Mouse (Mus musculus): ENCODE data around the gene Atad5. TPM values are rescaled to one million over a fixed set of nuclear protein-coding genes. Genes with fewer than 3 reads are reported as not detected.

Gene Atad5
- polyA plus RNA-seq, 1 experiment, result 0.58 TPM

DNA sequence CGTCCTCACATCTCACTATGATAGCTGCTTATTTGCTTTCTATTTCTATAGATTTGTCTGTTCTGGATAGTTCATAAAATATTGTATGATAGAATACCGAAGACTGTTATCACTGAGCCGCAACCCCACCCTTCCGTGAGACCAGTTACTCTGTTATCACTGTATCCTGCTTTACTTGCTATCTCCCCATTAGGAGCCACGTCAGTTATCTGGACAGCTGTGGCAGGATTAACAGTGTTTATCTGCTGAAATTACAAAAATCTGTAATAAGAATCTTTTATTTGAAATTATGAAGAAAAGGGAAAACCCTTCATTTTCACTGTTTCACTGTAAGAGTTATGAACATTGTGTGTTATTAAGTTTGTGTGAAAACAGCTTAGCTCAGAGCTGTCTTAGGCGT lies 12.1 kb downstream of the Atad5 start:
- Histone ChIP-seq H3K4me3 (no peak overlapping the region), H3K36me3 (ENCODE audit: control insufficient read depth, insufficient read depth) (peaks cover 4% of the 10 kb centered on the region), H3K4me2 (ENCODE audit: low read depth) (no peak overlapping the region), H3ac (ENCODE audit: control insufficient read depth, insufficient read length) (no peak overlapping the region), H3K79me2 (ENCODE audit: control insufficient read depth, insufficient read depth) (no peaks in the 10 kb centered on the region), H3K27me3 (ENCODE audit: control insufficient read depth, insufficient read depth, insufficient read length) (no peaks in the 10 kb centered on the region)
- TF ChIP-seq TCF3 (IDR thresholded peaks at IDR 0.05; ENCODE audit: insufficient read length, low read depth) (no peak), REST (IDR thresholded peaks at IDR 0.05; ENCODE audit: insufficient read depth, insufficient read length) (no peak), TCF12 (IDR thresholded peaks at IDR 0.05; ENCODE audit: insufficient read depth, poor library complexity, severe bottlenecking) (no peak), SRF (IDR thresholded peaks at IDR 0.05; ENCODE audit: control insufficient read depth, insufficient read length, low read depth) (no peak), MYOD1 (IDR thresholded peaks at IDR 0.05; ENCODE audit: control insufficient read depth in 1 of 3, insufficient read length in 2 of 3, low read depth in 2 of 3) (no peak), MYOG (IDR thresholded peaks at IDR 0.05; ENCODE audit: control insufficient read depth in 1 of 3, insufficient read depth in 1 of 3, insufficient read length in 2 of 3, low read depth in 2 of 3) (no peak), USF1 (IDR thresholded peaks at IDR 0.05; ENCODE audit: low read depth) (no peak), POLR2AphosphoS2 (IDR thresholded peaks at IDR 0.05; ENCODE audit: insufficient read length, low read depth) (no peak)

GRCm38 (mm10) chr11:80104407-80104806 lies 15.2 kb downstream of the Atad5 start:
- TF ChIP-seq MAX (IDR thresholded peaks at IDR 0.05; ENCODE audit: low read depth) (no peak), MYOG (IDR thresholded peaks at IDR 0.05; ENCODE audit: control insufficient read depth in 1 of 3, insufficient read depth in 1 of 3, insufficient read length in 2 of 3, low read depth in 2 of 3) (no peak), SRF (IDR thresholded peaks at IDR 0.05; ENCODE audit: control insufficient read depth, insufficient read length, low read depth) (no peak), USF1 (IDR thresholded peaks at IDR 0.05; ENCODE audit: low read depth) (no peak), TCF3 (IDR thresholded peaks at IDR 0.05; ENCODE audit: insufficient read length, low read depth) (no peak), POLR2AphosphoS2 (IDR thresholded peaks at IDR 0.05; ENCODE audit: insufficient read length, low read depth) (no peak), CEBPB (IDR thresholded peaks at IDR 0.05; ENCODE audit: insufficient read depth, poor library complexity, severe bottlenecking) (no peak), TCF12 (IDR thresholded peaks at IDR 0.05; ENCODE audit: insufficient read depth, poor library complexity, severe bottlenecking) (no peak), E2F4 (IDR thresholded peaks at IDR 0.05; ENCODE audit: insufficient read depth) (no peak), POLR2A (IDR thresholded peaks at IDR 0.05; ENCODE audit: insufficient read length, low read depth) (no peak), MYOD1 (IDR thresholded peaks at IDR 0.05; ENCODE audit: control insufficient read depth in 1 of 3, insufficient read length in 2 of 3, low read depth in 2 of 3) (no peak)
- Histone ChIP-seq H3K79me2 (ENCODE audit: control insufficient read depth, insufficient read depth) (no peaks in the 10 kb centered on the region), H3K4me2 (ENCODE audit: low read depth) (no peak overlapping the region), H3K27me3 (ENCODE audit: control insufficient read depth, insufficient read depth, insufficient read length) (no peaks in the 10 kb centered on the region), H3K4me3 (no peak overlapping the region), H3ac (ENCODE audit: control insufficient read depth, insufficient read length) (no peak overlapping the region), H3K36me3 (ENCODE audit: control insufficient read depth, insufficient read depth) (peaks cover 4% of the 10 kb centered on the region)

GRCm38 (mm10) chr11:80116411-80116810 lies 27.2 kb downstream of the Atad5 start:
- H3K4me2 ChIP-seq (ENCODE audit: low read depth), result no peak overlapping the region
- no peaks in the 10 kb centered on the region for H3K79me2 ChIP-seq (ENCODE audit: control insufficient read depth, insufficient read depth)
- H3K27me3 ChIP-seq (ENCODE audit: control insufficient read depth, insufficient read depth, insufficient read length), result no peaks in the 10 kb centered on the region
- H3ac ChIP-seq (ENCODE audit: control insufficient read depth, insufficient read length), result no peak overlapping the region
- no peak for TF ChIP-seq MYOD1 (IDR thresholded peaks at IDR 0.05; ENCODE audit: control insufficient read depth in 1 of 3, insufficient read length in 2 of 3, low read depth in 2 of 3)
- no peak for TF ChIP-seq E2F4 (IDR thresholded peaks at IDR 0.05; ENCODE audit: insufficient read depth)
- no peak for TF ChIP-seq POLR2A (IDR thresholded peaks at IDR 0.05; ENCODE audit: insufficient read length, low read depth)
- TF ChIP-seq USF1 (IDR thresholded peaks at IDR 0.05; ENCODE audit: low read depth), result no peak
- no peak for TF ChIP-seq TCF12 (IDR thresholded peaks at IDR 0.05; ENCODE audit: insufficient read depth, poor library complexity, severe bottlenecking)
- no peak for TF ChIP-seq TCF3 (IDR thresholded peaks at IDR 0.05; ENCODE audit: insufficient read length, low read depth)
- TF ChIP-seq CEBPB (IDR thresholded peaks at IDR 0.05; ENCODE audit: insufficient read depth, poor library complexity, severe bottlenecking), result no peak
- TF ChIP-seq MYOG (IDR thresholded peaks at IDR 0.05; ENCODE audit: control insufficient read depth in 1 of 3, insufficient read depth in 1 of 3, insufficient read length in 2 of 3, low read depth in 2 of 3), result no peak
- peaks cover 37% of the 10 kb centered on the region for H3K36me3 ChIP-seq (ENCODE audit: control insufficient read depth, insufficient read depth)
- H3K4me3 ChIP-seq, result no peak overlapping the region

- peaks cover 14% of the 10 kb centered on the region for H3K36me3 ChIP-seq (ENCODE audit: control insufficient read depth, insufficient read depth)
- no peak overlapping the region for H3K4me3 ChIP-seq
- no peak overlapping the region for H3K4me2 ChIP-seq (ENCODE audit: low read depth)
- no peaks in the 10 kb centered on the region for H3K27me3 ChIP-seq (ENCODE audit: control insufficient read depth, insufficient read depth, insufficient read length)
- TF ChIP-seq TCF12 (IDR thresholded peaks at IDR 0.05; ENCODE audit: insufficient read depth, poor library complexity, severe bottlenecking) (no peak), SRF (IDR thresholded peaks at IDR 0.05; ENCODE audit: control insufficient read depth, insufficient read length, low read depth) (no peak), MAX (IDR thresholded peaks at IDR 0.05; ENCODE audit: low read depth) (no peak), REST (IDR thresholded peaks at IDR 0.05; ENCODE audit: insufficient read depth, insufficient read length) (no peak)
- no peak overlapping the region for H3ac ChIP-seq (ENCODE audit: control insufficient read depth, insufficient read length)
- no peaks in the 10 kb centered on the region for H3K79me2 ChIP-seq (ENCODE audit: control insufficient read depth, insufficient read depth)
Observed at GRCm38 (mm10) chr11:80132050-80132449, 42.9 kb downstream of the Atad5 start.

GRCm38 (mm10) chr11:80134744-80135143 lies 45.5 kb downstream of the Atad5 start:
- Histone ChIP-seq H3K4me2 (ENCODE audit: low read depth) (no peak overlapping the region), H3ac (ENCODE audit: control insufficient read depth, insufficient read length) (no peak overlapping the region), H3K27me3 (ENCODE audit: control insufficient read depth, insufficient read depth, insufficient read length) (no peaks in the 10 kb centered on the region), H3K79me2 (ENCODE audit: control insufficient read depth, insufficient read depth) (no peaks in the 10 kb centered on the region), H3K36me3 (ENCODE audit: control insufficient read depth, insufficient read depth) (peaks cover 9% of the 10 kb centered on the region), H3K4me3 (no peak overlapping the region)
- no peak for TF ChIP-seq MYOG (IDR thresholded peaks at IDR 0.05; ENCODE audit: control insufficient read depth in 1 of 3, insufficient read depth in 1 of 3, insufficient read length in 2 of 3, low read depth in 2 of 3)
- TF ChIP-seq TCF12 (IDR thresholded peaks at IDR 0.05; ENCODE audit: insufficient read depth, poor library complexity, severe bottlenecking), result no peak
- no peak for TF ChIP-seq MYOD1 (IDR thresholded peaks at IDR 0.05; ENCODE audit: control insufficient read depth in 1 of 3, insufficient read length in 2 of 3, low read depth in 2 of 3)
- TF ChIP-seq SRF (IDR thresholded peaks at IDR 0.05; ENCODE audit: control insufficient read depth, insufficient read length, low read depth), result no peak
- no peak for TF ChIP-seq POLR2A (IDR thresholded peaks at IDR 0.05; ENCODE audit: insufficient read length, low read depth)
- no peak for TF ChIP-seq USF1 (IDR thresholded peaks at IDR 0.05; ENCODE audit: low read depth)
- no peak for TF ChIP-seq POLR2AphosphoS2 (IDR thresholded peaks at IDR 0.05; ENCODE audit: insufficient read length, low read depth)
- TF ChIP-seq MAX (IDR thresholded peaks at IDR 0.05; ENCODE audit: low read depth), result no peak
- TF ChIP-seq CEBPB (IDR thresholded peaks at IDR 0.05; ENCODE audit: insufficient read depth, poor library complexity, severe bottlenecking), result no peak
- TF ChIP-seq E2F4 (IDR thresholded peaks at IDR 0.05; ENCODE audit: insufficient read depth), result no peak
- no peak for TF ChIP-seq REST (IDR thresholded peaks at IDR 0.05; ENCODE audit: insufficient read depth, insufficient read length)
- no peak for TF ChIP-seq TCF3 (IDR thresholded peaks at IDR 0.05; ENCODE audit: insufficient read length, low read depth)
